ENCODE assay signal across 24 mouse cellular contexts in genomic region chr11:67054754-67055365, GRCm38 (mm10). TPM values are rescaled to one million over a fixed set of nuclear protein-coding genes. Genes with fewer than 3 reads are reported as not detected.
DNase-seq lines count a peak whose midpoint lies in the region; ATAC-seq and TF ChIP-seq lines count a peak whose summit lies in the region.
"Had no signal": no experiment of that assay in that cellular context is flagged by ENCODE, and none has a peak within 500 bp of the region (broad histone marks: within the 10 kb centered on the region; RNA-seq: fewer than 3 reads in every experiment).

No protein-coding gene starts in this region.

- H3K4me2 ChIP-seq in myocyte (ENCODE audit: low read depth), result no peak overlapping the region
- no peak overlapping the region for H3K4me2 ChIP-seq in forebrain, embryonic 12.5 days
- H3K4me2 ChIP-seq: embryonic facial prominence, embryonic 13.5 days; embryonic facial prominence, embryonic 15.5 days; forebrain, embryonic 13.5 days; forebrain, embryonic 15.5 days had no signal

- peaks cover 36% of the 10 kb centered on the region for H3K79me2 ChIP-seq in myocyte (ENCODE audit: control insufficient read depth, insufficient read depth)

- no peak for ATAC-seq in forebrain, embryonic 12.5 days (ENCODE audit: low FRiP score)
- ATAC-seq: forebrain, embryonic 13.5 days; forebrain, embryonic 15.5 days had no signal

- H3K4me1 ChIP-seq in ES-E14 (ENCODE audit: control insufficient read depth in 2 of 2, insufficient read depth in 2 of 2, low read length in 2 of 2, poor library complexity in 1 of 2), result peaks cover 2 to 5% of the 10 kb centered on the region in 2 experiments; a peak in 3 of 4 replicates
- H3K4me1 ChIP-seq in kidney, adult 2 months (ENCODE audit: control insufficient read depth, insufficient read depth, low read length), result no peaks in the 10 kb centered on the region
- peaks cover 20% of the 10 kb centered on the region for H3K4me1 ChIP-seq in forebrain, embryonic 12.5 days

- no peak overlapping the region for H3K27ac ChIP-seq in ES-E14 (ENCODE audit: insufficient read depth, low read depth, low read length, poor library complexity, severe bottlenecking)
- H3K27ac ChIP-seq in kidney, adult 2 months (ENCODE audit: insufficient read depth, low read depth, low read length), result no peak overlapping the region
- no peak overlapping the region for H3K27ac ChIP-seq in forebrain, embryonic 12.5 days
- H3K27ac ChIP-seq: embryonic facial prominence, embryonic 13.5 days; embryonic facial prominence, embryonic 15.5 days; forebrain, embryonic 10.5 days; forebrain, embryonic 13.5 days; forebrain, embryonic 15.5 days had no signal

- H3ac ChIP-seq in myocyte (ENCODE audit: control insufficient read depth, insufficient read length), result no peak overlapping the region

- no peak for TF ChIP-seq CTCF in kidney, adult 2 months (conservative IDR thresholded peaks at IDR 0.05; ENCODE audit: insufficient read depth, insufficient read length, low read depth, low read length)

- WGBS in kidney, adult 2 months, result 86% methylated on average over 8 of the region's 8 CpGs
- WGBS in forebrain, embryonic 12.5 days, result 93% methylated on average over 8 of the region's 8 CpGs

- DNase-seq in heart, adult 11 months, result peak; percentile 66
- DNase-seq in heart, adult 18-20 months, result no peak
- no peak for DNase-seq in ES-E14 (ENCODE audit: low read depth, low spot score)
- DNase-seq in kidney, adult 2 months, result no peak
- DNase-seq: adrenal gland, adult 8-10 months; adrenal gland, postnatal 14 days; adrenal gland, postnatal 36 days; B cell, adult 2 months; cerebellum, adult 11 months; cerebellum, adult 18-20 months; cerebellum, adult 8-10 months; cerebellum, adult 9-11 months; cerebellum, postnatal 14 days; cerebellum, postnatal 36 days; embryo, embryonic 11 days had no signal

- in situ Hi-C loops in ES-E14 (cut with MboI; ENCODE audit: low sequenced_read_pairs in 2 of 2, unreplicated experiment in 2 of 2), result no loop called here

- H3K27me3 ChIP-seq in myocyte (ENCODE audit: control insufficient read depth, insufficient read depth, insufficient read length), result no peaks in the 10 kb centered on the region
- no peaks in the 10 kb centered on the region for H3K27me3 ChIP-seq in kidney, adult 2 months (replicated peaks; ENCODE audit: control insufficient read depth, insufficient read depth, low read length)
- H3K27me3 ChIP-seq in forebrain, embryonic 12.5 days, result no peaks in the 10 kb centered on the region
- H3K27me3 ChIP-seq: embryonic facial prominence, embryonic 13.5 days; embryonic facial prominence, embryonic 15.5 days; forebrain, embryonic 13.5 days; forebrain, embryonic 15.5 days had no signal

- no peaks in the 10 kb centered on the region for H3K9me3 ChIP-seq in ES-E14 (ENCODE audit: control insufficient read depth, insufficient read depth, low read depth, low read length)
- H3K9me3 ChIP-seq in forebrain, embryonic 12.5 days, result no peaks in the 10 kb centered on the region
- H3K9me3 ChIP-seq: embryonic facial prominence, embryonic 13.5 days; embryonic facial prominence, embryonic 15.5 days; forebrain, embryonic 10.5 days; forebrain, embryonic 13.5 days; forebrain, embryonic 15.5 days had no signal

- H3K9ac ChIP-seq in ES-E14 (ENCODE audit: insufficient read depth, low read depth, low read length, poor library complexity, severe bottlenecking), result peak overlapping the region; percentile 31; the same call in 1 of the 2 replicates
- no peak overlapping the region for H3K9ac ChIP-seq in forebrain, embryonic 12.5 days
- H3K9ac ChIP-seq: embryonic facial prominence, embryonic 13.5 days; embryonic facial prominence, embryonic 15.5 days; forebrain, embryonic 13.5 days; forebrain, embryonic 15.5 days had no signal

- H3K4me3 ChIP-seq in ES-E14 (ENCODE audit: insufficient read depth in 1 of 2, low read depth in 1 of 2, low read length in 2 of 2, poor library complexity in 1 of 2, severe bottlenecking in 1 of 2) (no peak overlapping the region), myocyte (peak overlapping the region; percentile 92)
- no peak overlapping the region for H3K4me3 ChIP-seq in kidney, adult 2 months (ENCODE audit: insufficient read depth, low read depth, low read length)
- H3K4me3 ChIP-seq in forebrain, embryonic 12.5 days (replicated peaks), result no peak overlapping the region
- H3K4me3 ChIP-seq: embryonic facial prominence, embryonic 13.5 days; embryonic facial prominence, embryonic 15.5 days; erythroblast, embryonic 14.5 days; forebrain, embryonic 13.5 days; forebrain, embryonic 15.5 days had no signal

- no peak for TF ChIP-seq POLR2A in myocyte (IDR thresholded peaks at IDR 0.05; ENCODE audit: insufficient read length, low read depth)
- TF ChIP-seq POLR2A in kidney, adult 2 months (IDR thresholded peaks at IDR 0.05; ENCODE audit: low read depth, low read length), result no peak

- H3K36me3 ChIP-seq in ES-E14 (ENCODE audit: control insufficient read depth, insufficient read depth, low read length, poor library complexity, severe bottlenecking) (peaks cover 31% of the 10 kb centered on the region), myocyte (ENCODE audit: control insufficient read depth, insufficient read depth) (peaks cover 40% of the 10 kb centered on the region)
- H3K36me3 ChIP-seq in kidney, adult 2 months (ENCODE audit: control insufficient read depth, insufficient read depth, low read length), result peaks cover 4% of the 10 kb centered on the region
- H3K36me3 ChIP-seq in forebrain, embryonic 12.5 days (replicated peaks), result peaks cover 42% of the 10 kb centered on the region

TF ChIP-seq in ES-E14, 5 proteins besides CTCF, POLR2A, EP300 and RAD21:
- TF ChIP-seq ZC3H11A (IDR thresholded peaks at IDR 0.05; ENCODE audit: borderline replicate concordance, low read depth, low read length) (no peak), CHD2 (IDR thresholded peaks at IDR 0.05; ENCODE audit: low read depth, low read length) (no peak), HCFC1 (IDR thresholded peaks at IDR 0.05; ENCODE audit: borderline replicate concordance, insufficient read depth, low read length) (no peak), MAFK (IDR thresholded peaks at IDR 0.05; ENCODE audit: insufficient read depth, low read depth, low read length) (no peak), ZNF384 (IDR thresholded peaks at IDR 0.05; ENCODE audit: low read depth, low read length) (no peak)

TF ChIP-seq in myocyte, 11 proteins besides CTCF, POLR2A, EP300 and RAD21:
- TF ChIP-seq USF1 (IDR thresholded peaks at IDR 0.05; ENCODE audit: low read depth) (no peak), CEBPB (IDR thresholded peaks at IDR 0.05; ENCODE audit: insufficient read depth, poor library complexity, severe bottlenecking) (no peak)

RNA-seq across cellular contexts. Expression of gene Sco1, which starts 2.4 kb away (rescaled TPM):
- total RNA-seq in heart, adult 18-20 months (2021), result 10 to 100 TPM; 21.5 to 22.6 TPM
- 33.6 and 35.9 TPM in 2 replicates for total RNA-seq in ES-E14 (2012; rRNA removed)
- polyA plus RNA-seq in myocyte (2012; fragmentation: generic; extraction: Trizol), result 14.7 TPM
- 4.5 and 5.8 TPM in 2 replicates for polyA plus RNA-seq in kidney, adult 2 months (2012; rRNA removed)
- polyA plus RNA-seq in forebrain, embryonic 12.5 days (2016; fragmentation: Nextera tagmentation; extraction: Ambion mirVana), result 15.8 and 16.4 TPM in 2 replicates

RNA-seq across cellular contexts. Expression of gene Adprm, which starts 2.5 kb away (rescaled TPM):
- 10 to 100 TPM; 12.0 to 12.4 TPM for total RNA-seq in heart, adult 18-20 months (2021)
- total RNA-seq in ES-E14 (2012; rRNA removed), result 25.4 and 27.3 TPM in 2 replicates
- 13.1 TPM for polyA plus RNA-seq in myocyte (2012; fragmentation: generic; extraction: Trizol)
- 15.1 and 19.0 TPM in 2 replicates for polyA plus RNA-seq in kidney, adult 2 months (2012; rRNA removed)
- 27.0 and 31.9 TPM in 2 replicates for polyA plus RNA-seq in forebrain, embryonic 12.5 days (2016; fragmentation: Nextera tagmentation; extraction: Ambion mirVana)

RNA-seq across cellular contexts. Expression of gene Myh3, which starts 23.2 kb away (rescaled TPM):
- under 1 TPM in 1 of 2 experiments, not detected in 1; 0.08 TPM for total RNA-seq in heart, adult 18-20 months (2021)
- total RNA-seq in ES-E14 (2012; rRNA removed), result 1.3 and 1.5 TPM in 2 replicates
- 876 TPM for polyA plus RNA-seq in myocyte (2012; fragmentation: generic; extraction: Trizol)
- 0.01 and 0.02 TPM in 2 replicates for polyA plus RNA-seq in kidney, adult 2 months (2012; rRNA removed)
- 0.33 and 0.87 TPM in 2 replicates for polyA plus RNA-seq in forebrain, embryonic 12.5 days (2016; fragmentation: Nextera tagmentation; extraction: Ambion mirVana)
- total RNA-seq: common myeloid progenitor, adult 5-6 weeks had no signal
- polyA plus RNA-seq: erythroblast, embryonic 14.5 days had no signal

RNA-seq across cellular contexts. Expression of gene Tmem220, which starts 29.9 kb away (rescaled TPM):
- 1 to 10 TPM; 2.0 to 2.7 TPM for total RNA-seq in heart, adult 18-20 months (2021)
- total RNA-seq in ES-E14 (2012; rRNA removed), result 1.6 and 2.3 TPM in 2 replicates
- 0.70 TPM for polyA plus RNA-seq in myocyte (2012; fragmentation: generic; extraction: Trizol)
- polyA plus RNA-seq in kidney, adult 2 months (2012; rRNA removed), result 6.4 and 7.5 TPM in 2 replicates
- 0.46 and 0.81 TPM in 2 replicates for polyA plus RNA-seq in forebrain, embryonic 12.5 days (2016; fragmentation: Nextera tagmentation; extraction: Ambion mirVana)
- polyA plus RNA-seq: erythroblast, embryonic 14.5 days had no signal

Comparison
In these comparisons a context has a peak if more than half of its experiments do, and no peak if none do; other contexts are left out.
1. RNA of gene Myh3, which starts 23.2 kb away (polyA plus RNA-seq): 876 TPM in myocyte (single experiment); 0.33 to 0.87 TPM in forebrain, embryonic 12.5 days and 0.01 to 0.02 TPM in kidney, adult 2 months; every median in the first group is over 100 times any median in the second.